Mouse (Mus musculus): ENCODE data around the gene Gid4.

DNA sequence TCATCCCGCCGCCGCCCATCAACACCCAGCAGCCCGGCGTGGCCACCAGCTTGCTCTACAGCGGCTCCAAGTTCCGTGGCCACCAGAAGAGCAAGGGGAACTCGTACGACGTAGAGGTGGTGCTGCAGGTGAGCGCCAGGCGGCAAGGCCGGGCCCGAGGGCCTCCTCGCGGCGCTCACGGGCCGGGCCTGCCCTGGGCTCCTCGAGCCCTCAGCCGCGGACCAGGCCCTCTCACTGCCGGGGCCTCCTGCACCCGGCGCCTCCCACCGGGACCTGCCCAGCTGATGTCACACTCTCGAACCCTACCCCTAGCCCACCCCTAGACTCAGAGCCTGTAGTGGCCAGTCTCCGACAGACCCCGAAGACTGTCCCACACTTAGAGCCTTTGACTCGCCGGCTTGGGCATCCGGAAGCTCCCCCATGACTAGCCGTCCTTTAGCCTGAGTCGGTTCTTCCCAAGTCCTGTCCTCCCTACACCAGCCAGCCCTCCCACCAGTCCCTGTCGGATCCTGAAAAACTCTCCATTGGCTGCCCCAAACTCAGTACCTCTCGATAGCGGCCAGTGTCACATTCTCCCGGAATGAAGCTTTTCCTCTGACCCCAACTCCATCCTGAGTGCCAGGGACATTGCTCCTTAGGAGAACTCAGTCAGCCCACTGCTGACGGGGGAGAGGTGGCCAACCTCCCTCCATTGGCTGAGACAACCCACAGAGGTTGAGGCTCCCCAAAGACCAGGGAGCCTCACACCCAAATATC, 950 bp downstream of the Gid4 start, which contains the start of gene Atpaf2:
- TF ChIP-seq EP300 (optimal IDR thresholded peaks at IDR 0.05) (no peak), CTCF (IDR thresholded peaks at IDR 0.05; ENCODE audit: low read depth) (no peak)
